31 mouse cellular contexts compared by ENCODE assay signal in the genomic region with DNA sequence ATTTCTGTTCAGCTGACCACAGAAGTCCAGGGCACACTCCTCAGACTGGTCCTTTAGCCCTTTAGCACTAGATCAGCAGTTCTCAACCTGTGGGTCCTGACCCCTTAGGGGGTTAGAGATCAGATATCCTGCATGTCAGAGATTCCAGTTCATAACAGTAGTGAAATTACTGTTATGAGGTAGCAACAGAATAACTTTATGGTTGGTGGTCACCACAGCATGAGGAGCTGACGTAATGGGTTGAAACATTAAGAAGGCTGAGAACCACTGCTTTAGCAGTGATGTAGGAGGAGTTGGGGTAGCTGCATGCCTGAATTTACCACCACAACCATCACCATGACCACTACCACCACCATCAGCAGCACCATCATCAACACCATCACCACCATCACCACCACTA.
"Had no signal": no experiment of that assay in that cellular context is flagged by ENCODE, and none has a peak within 500 bp of the region (broad histone marks: within the 10 kb centered on the region; RNA-seq: fewer than 3 reads in every experiment).

No protein-coding gene starts in this region.

- H3K9me3 ChIP-seq: heart, embryonic 10.5 days; heart, embryonic 12.5 days; heart, embryonic 13.5 days; heart, embryonic 15.5 days; hindbrain, embryonic 10.5 days; hindbrain, embryonic 12.5 days; hindbrain, embryonic 13.5 days; hindbrain, embryonic 15.5 days; intestine, embryonic 15.5 days; kidney, embryonic 15.5 days had no signal

- H3K27me3 ChIP-seq: heart, embryonic 12.5 days; heart, embryonic 13.5 days; heart, embryonic 15.5 days; hindbrain, embryonic 12.5 days; hindbrain, embryonic 13.5 days; hindbrain, embryonic 15.5 days; intestine, embryonic 15.5 days; kidney, embryonic 15.5 days had no signal

- H3K27ac ChIP-seq: heart, embryonic 10.5 days; heart, embryonic 13.5 days; heart, embryonic 15.5 days; hindbrain, embryonic 10.5 days; hindbrain, embryonic 12.5 days; hindbrain, embryonic 13.5 days; hindbrain, embryonic 14.5 days; hindbrain, embryonic 15.5 days; hindbrain, postnatal 0 days; intestine, embryonic 15.5 days; kidney, embryonic 15.5 days; kidney, postnatal 0 days; layer of hippocampus, adult 2 months had no signal

- H3K4me3 ChIP-seq: heart, embryonic 10.5 days; heart, embryonic 12.5 days; heart, embryonic 13.5 days; heart, embryonic 15.5 days; hindbrain, embryonic 10.5 days; hindbrain, embryonic 12.5 days; hindbrain, embryonic 13.5 days; hindbrain, embryonic 15.5 days; intestine, embryonic 15.5 days; kidney, embryonic 15.5 days; layer of hippocampus, adult 2 months had no signal

- H3K9ac ChIP-seq: heart, embryonic 12.5 days; heart, embryonic 13.5 days; heart, embryonic 15.5 days; hindbrain, embryonic 12.5 days; hindbrain, embryonic 13.5 days; hindbrain, embryonic 14.5 days; hindbrain, embryonic 15.5 days; intestine, embryonic 15.5 days; kidney, embryonic 15.5 days had no signal

- H3K4me2 ChIP-seq: heart, embryonic 11.5 days; heart, embryonic 12.5 days; heart, embryonic 13.5 days; heart, embryonic 15.5 days; hindbrain, embryonic 12.5 days; hindbrain, embryonic 13.5 days; hindbrain, embryonic 14.5 days; hindbrain, embryonic 15.5 days; intestine, embryonic 15.5 days; kidney, embryonic 15.5 days had no signal

- H3K4me1 ChIP-seq: hindbrain, embryonic 15.5 days had no signal

- DNase-seq: heart, postnatal 10 days; heart, postnatal 14 days; heart, postnatal 36 days; heart, postnatal 4 days; kidney, adult 11 months; kidney, adult 18-20 months; kidney, adult 2 months; kidney, adult 8-10 months; kidney, adult 9 months; kidney, postnatal 10 days; kidney, postnatal 14 days; kidney, postnatal 25 days; kidney, postnatal 36 days; kidney, postnatal 4 days; layer of hippocampus, adult 9-11 months; layer of hippocampus, postnatal 36 days had no signal

- H3K36me3 ChIP-seq: heart, embryonic 10.5 days; heart, embryonic 12.5 days; heart, embryonic 13.5 days; heart, embryonic 15.5 days; hindbrain, embryonic 10.5 days; hindbrain, embryonic 12.5 days; hindbrain, embryonic 13.5 days; hindbrain, embryonic 15.5 days; intestine, embryonic 15.5 days; kidney, embryonic 15.5 days had no signal
